Mouse (Mus musculus): Measurements from ENCODE around the gene Eef1b2. TPM values are rescaled to one million over a fixed set of nuclear protein-coding genes. Genes with fewer than 3 reads are reported as not detected.

Eef1b2 gene
- total and polyA plus RNA-seq, 2 experiments from 2014 or later, result 477 to 814 TPM

DNA sequence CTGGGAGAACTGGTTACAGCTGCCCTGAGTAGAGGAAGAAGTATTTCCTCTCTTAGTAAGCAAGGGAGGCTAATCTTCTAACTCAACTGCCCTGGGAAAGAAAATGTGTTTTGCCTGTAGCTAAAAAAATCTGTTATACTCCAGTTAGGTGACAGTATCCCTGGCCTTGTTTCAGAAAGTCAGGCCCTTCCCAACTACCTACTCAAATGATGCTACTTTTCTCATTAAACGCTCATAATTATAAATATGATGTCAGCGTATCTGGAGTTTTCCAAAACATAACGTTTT is 37.6 kb downstream of the Eef1b2 start, which contains the start of gene Gpr1:
Gpr1 (minus strand) TSS at position 273 of the 288 bp plus-strand sequence.
- H3K27ac ChIP-seq (ENCODE audit: low read depth, low read length), result peak within 1 kb of the TSS; percentile 59
- no peaks in the 10 kb centered on the region for H3K9me3 ChIP-seq (ENCODE audit: low read length)
- H3K4me3 ChIP-seq (ENCODE audit: low read depth, low read length), result peak within 1 kb of the TSS; percentile 19
- no peak for DNase-seq
- H3K9ac ChIP-seq, result peak within 1 kb of the TSS; percentile 52
- TF ChIP-seq CTCF (IDR thresholded peaks at IDR 0.05; ENCODE audit: low read depth), result no peak
- H3K4me1 ChIP-seq (ENCODE audit: insufficient read depth), result peaks cover 9% of the 10 kb centered on the region
- peak within 1 kb of the TSS; percentile 44 for H3K4me2 ChIP-seq (ENCODE audit: low read depth)
- H3K27me3 ChIP-seq (ENCODE audit: insufficient read depth, low read length), result no peaks in the 10 kb centered on the region
- 30% methylated on average over 3 of the region's 3 CpGs for WGBS
- ATAC-seq, result no peak; the same call in 1 of the 2 replicates
- H3K36me3 ChIP-seq (ENCODE audit: insufficient read depth), result no peaks in the 10 kb centered on the region

DNA sequence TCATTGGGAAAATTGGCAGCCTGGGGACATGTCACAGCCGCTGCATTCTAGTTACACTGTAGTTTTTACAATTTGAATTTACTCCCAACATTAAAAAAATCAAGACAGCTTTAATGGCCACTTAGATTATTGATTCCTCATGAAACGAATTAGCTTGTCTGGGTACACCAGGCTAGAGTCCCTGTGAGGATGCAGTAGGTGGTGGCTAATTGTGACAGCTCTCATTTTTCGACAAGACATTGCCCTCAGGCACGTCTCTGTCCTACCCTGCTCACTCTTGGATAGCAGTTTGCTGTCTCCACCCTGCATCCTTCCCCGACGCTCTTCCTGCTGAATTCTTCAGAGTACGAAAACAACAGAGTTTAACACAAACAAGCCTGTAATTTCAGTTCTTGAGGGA is 38.0 kb downstream of the Eef1b2 start:
- TF ChIP-seq CTCF (IDR thresholded peaks at IDR 0.05; ENCODE audit: low read depth), result no peak
- H3K4me2 ChIP-seq (ENCODE audit: low read depth), result no peak overlapping the region
- peaks cover 9% of the 10 kb centered on the region for H3K4me1 ChIP-seq (ENCODE audit: insufficient read depth)
- 55% methylated on average over 7 of the region's 7 CpGs for WGBS
- no peaks in the 10 kb centered on the region for H3K36me3 ChIP-seq (ENCODE audit: insufficient read depth)
- no peak for ATAC-seq
- no peak overlapping the region for H3K4me3 ChIP-seq (ENCODE audit: low read depth, low read length)
- no peak overlapping the region for H3K9ac ChIP-seq
- H3K27ac ChIP-seq (ENCODE audit: low read depth, low read length), result no peak overlapping the region
- H3K27me3 ChIP-seq (ENCODE audit: insufficient read depth, low read length), result no peaks in the 10 kb centered on the region
- H3K9me3 ChIP-seq (ENCODE audit: low read length), result no peaks in the 10 kb centered on the region
- no peak for DNase-seq

DNA sequence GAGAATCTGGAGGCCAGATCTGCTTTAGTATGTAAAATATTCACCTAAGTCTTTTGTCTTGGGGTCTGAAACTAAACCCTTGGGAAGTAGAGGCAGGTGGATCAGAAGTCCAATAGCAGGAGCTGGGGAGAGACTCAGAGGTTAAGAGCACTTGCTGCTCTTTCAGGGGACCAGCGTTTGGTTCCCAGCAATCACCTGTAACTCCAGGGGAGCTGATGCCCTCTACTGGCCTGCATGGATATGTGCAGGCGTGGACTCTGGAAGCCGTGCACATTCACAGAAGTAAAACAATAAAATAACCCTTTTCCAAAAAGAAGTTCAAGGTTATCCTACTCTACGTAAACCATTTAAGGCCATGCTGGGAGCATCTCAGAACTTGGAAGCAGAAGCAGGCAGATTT is 42.7 kb downstream of the Eef1b2 start:
- no peak for TF ChIP-seq CTCF (IDR thresholded peaks at IDR 0.05; ENCODE audit: low read depth)
- ATAC-seq, result no peak
- 96% methylated on average over 4 of the region's 4 CpGs for WGBS

GRCm38 (mm10) chr1:63225009-63225408 is 48.4 kb downstream of the Eef1b2 start:
- Histone ChIP-seq H3K27ac (ENCODE audit: low read depth, low read length) (no peak overlapping the region), H3K4me2 (ENCODE audit: low read depth) (no peak overlapping the region), H3K36me3 (ENCODE audit: insufficient read depth) (no peaks in the 10 kb centered on the region), H3K9ac (no peak overlapping the region), H3K4me1 (ENCODE audit: insufficient read depth) (no peaks in the 10 kb centered on the region), H3K4me3 (ENCODE audit: low read depth, low read length) (no peak overlapping the region), H3K9me3 (ENCODE audit: low read length) (no peaks in the 10 kb centered on the region), H3K27me3 (ENCODE audit: insufficient read depth, low read length) (no peaks in the 10 kb centered on the region)
- TF ChIP-seq CTCF (IDR thresholded peaks at IDR 0.05; ENCODE audit: low read depth), result no peak
- no peak for ATAC-seq
- 88% methylated on average over 4 of the region's 4 CpGs for WGBS
- DNase-seq, result no peak

More for the DNA sequence above, 42.7 kb downstream of the Eef1b2 start:
- H3K9me3 ChIP-seq (ENCODE audit: low read length), result no peaks in the 10 kb centered on the region
- H3K4me1 ChIP-seq (ENCODE audit: insufficient read depth), result no peaks in the 10 kb centered on the region
- no peaks in the 10 kb centered on the region for H3K27me3 ChIP-seq (ENCODE audit: insufficient read depth, low read length)
- H3K27ac ChIP-seq (ENCODE audit: low read depth, low read length), result no peak overlapping the region
- H3K9ac ChIP-seq, result no peak overlapping the region
- no peak overlapping the region for H3K4me2 ChIP-seq (ENCODE audit: low read depth)
- no peak for DNase-seq
- H3K4me3 ChIP-seq (ENCODE audit: low read depth, low read length), result no peak overlapping the region
- H3K36me3 ChIP-seq (ENCODE audit: insufficient read depth), result no peaks in the 10 kb centered on the region

DNA sequence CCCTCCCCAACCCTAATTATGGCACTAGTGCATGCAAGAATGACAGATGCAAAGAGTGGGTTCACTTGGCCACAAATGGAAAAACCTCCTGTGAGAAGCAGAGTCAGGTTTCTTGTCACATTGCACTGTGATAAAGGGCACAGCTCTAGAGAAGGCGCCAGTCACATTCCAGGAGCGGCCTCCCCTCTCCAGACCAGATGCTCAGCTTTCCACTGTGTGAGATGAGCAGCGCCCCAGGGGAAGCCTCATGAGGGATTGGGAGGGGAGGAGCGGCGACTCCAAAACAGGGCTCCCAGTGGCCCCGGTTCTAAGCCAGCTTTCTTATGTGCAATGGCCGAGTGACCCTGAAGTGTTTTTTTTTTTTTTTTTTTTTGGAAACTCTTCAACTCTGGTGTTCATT is 49.3 kb downstream of the Eef1b2 start:
- no peaks in the 10 kb centered on the region for H3K27me3 ChIP-seq (ENCODE audit: insufficient read depth, low read length)
- no peak overlapping the region for H3K4me2 ChIP-seq (ENCODE audit: low read depth)
- 18% methylated on average over 7 of the region's 7 CpGs for whole genome bisulfite sequencing
- H3K27ac ChIP-seq (ENCODE audit: low read depth, low read length), result no peak overlapping the region
- TF ChIP-seq CTCF (IDR thresholded peaks at IDR 0.05; ENCODE audit: low read depth), result no peak
- H3K4me3 ChIP-seq (ENCODE audit: low read depth, low read length), result no peak overlapping the region
- no peak for ATAC-seq
- H3K9ac ChIP-seq, result no peak overlapping the region
- no peaks in the 10 kb centered on the region for H3K36me3 ChIP-seq (ENCODE audit: insufficient read depth)
- H3K9me3 ChIP-seq (ENCODE audit: low read length), result no peaks in the 10 kb centered on the region
- no peak for DNase-seq
- H3K4me1 ChIP-seq (ENCODE audit: insufficient read depth), result no peaks in the 10 kb centered on the region

GRCm38 (mm10) chr1:63227241-63227640 is 50.6 kb downstream of the Eef1b2 start:
- Histone ChIP-seq H3K27ac (ENCODE audit: low read depth, low read length) (no peak overlapping the region), H3K4me3 (ENCODE audit: low read depth, low read length) (no peak overlapping the region), H3K4me1 (ENCODE audit: insufficient read depth) (no peaks in the 10 kb centered on the region), H3K9ac (no peak overlapping the region), H3K4me2 (ENCODE audit: low read depth) (no peak overlapping the region), H3K9me3 (ENCODE audit: low read length) (no peaks in the 10 kb centered on the region), H3K36me3 (ENCODE audit: insufficient read depth) (no peaks in the 10 kb centered on the region), H3K27me3 (ENCODE audit: insufficient read depth, low read length) (no peaks in the 10 kb centered on the region)
- no peak for DNase-seq
- ATAC-seq, result no peak
- WGBS, result 85% methylated on average over 5 of the region's 5 CpGs
- TF ChIP-seq CTCF (IDR thresholded peaks at IDR 0.05; ENCODE audit: low read depth), result no peak

Small RNA genes within 50 kb of the gene (microRNA-seq; reads per million reads assigned to microRNA genes)
- gene Gm24557 (0 reads per million in 2 experiments), gene Gm27512 (0 reads per million in 2 experiments)

Other genes starting within 250 kb of the Eef1b2 start
- gene Ino80d, start 62.2 kb upstream of the Eef1b2 start, total RNA-seq (2014; rRNA removed), result 9.1 and 11.9 TPM in 2 replicates
- 2.5 and 5.7 TPM in 2 replicates for gene Ino80d, start 62.2 kb upstream of the Eef1b2 start, polyA plus RNA-seq (2015; fragmentation: Nextera tagmentation; extraction: Ambion mirVana)
- gene Ndufs1, start within 50 bp of the Eef1b2 start, total RNA-seq (2014; rRNA removed), result 122 and 147 TPM in 2 replicates
- 110 and 111 TPM in 2 replicates for gene Ndufs1, start within 50 bp of the Eef1b2 start, polyA plus RNA-seq (2015; fragmentation: Nextera tagmentation; extraction: Ambion mirVana)
- gene Gpr1, start 37.7 kb downstream of the Eef1b2 start, total RNA-seq (2014; rRNA removed), result 0.62 and 0.95 TPM in 2 replicates
- 0.45 and 0.47 TPM in 2 replicates for gene Gpr1, start 37.7 kb downstream of the Eef1b2 start, polyA plus RNA-seq (2015; fragmentation: Nextera tagmentation; extraction: Ambion mirVana)
- 18.4 and 30.3 TPM in 2 replicates for gene Zdbf2, start 96.4 kb downstream of the Eef1b2 start, total RNA-seq (2014; rRNA removed)
- gene Zdbf2, start 96.4 kb downstream of the Eef1b2 start, polyA plus RNA-seq (2015; fragmentation: Nextera tagmentation; extraction: Ambion mirVana), result 7.4 and 23.9 TPM in 2 replicates